Mouse (Mus musculus): ENCODE data around the gene Cgnl1.

DNA sequence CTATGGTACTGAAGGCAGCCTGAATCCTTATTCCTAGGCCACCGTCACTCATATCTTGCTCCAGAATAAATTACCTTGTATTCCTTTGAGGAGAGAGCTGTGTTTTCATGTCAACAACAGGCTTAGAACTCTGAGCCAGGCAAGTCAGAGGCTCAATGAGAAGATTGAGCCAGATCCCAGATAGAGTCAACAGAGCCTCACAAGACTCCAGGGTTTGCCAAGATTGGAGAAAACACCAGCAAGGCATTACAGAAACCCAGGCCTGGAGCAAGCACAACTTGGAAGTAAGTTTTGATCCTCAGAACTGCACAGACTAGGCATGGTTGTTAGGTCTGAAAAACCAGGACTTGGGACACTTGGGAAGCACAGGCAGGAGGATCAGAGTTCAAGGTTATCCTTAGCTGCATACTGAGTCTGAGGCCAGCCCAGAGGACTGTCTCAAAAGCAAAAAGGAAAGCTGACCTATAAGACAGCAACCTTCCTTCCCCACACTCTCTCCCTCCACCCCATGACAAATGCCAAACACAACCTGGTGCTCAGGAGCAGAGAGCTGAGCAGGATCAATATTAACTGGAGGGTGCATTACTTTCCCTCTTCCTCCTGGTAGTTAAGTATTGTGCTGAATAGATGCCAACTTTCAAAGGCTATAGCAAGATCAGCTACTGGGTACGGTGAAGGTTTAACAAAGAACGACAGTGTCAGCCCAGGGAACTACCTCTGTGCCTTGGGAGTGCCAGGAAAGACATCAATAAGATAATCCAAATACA is 34.0 kb downstream of the Cgnl1 start:
- TF ChIP-seq MAFK (IDR thresholded peaks at IDR 0.05; ENCODE audit: insufficient replicate concordance, low read length) (no peak), POLR2A (IDR thresholded peaks at IDR 0.05; ENCODE audit: low read depth, low read length) (no peak), CTCF (conservative IDR thresholded peaks at IDR 0.05 in 1 of 2, IDR thresholded peaks at IDR 0.05 in 1 of 2; ENCODE audit: low read depth in 2 of 2, low read length in 2 of 2) (no peak), NRF1 (IDR thresholded peaks at IDR 0.05; ENCODE audit: low read depth, low read length) (no peak), TBP (conservative IDR thresholded peaks at IDR 0.05; ENCODE audit: low read depth, low read length) (no peak), E2F4 (IDR thresholded peaks at IDR 0.05; ENCODE audit: insufficient replicate concordance, low read depth, low read length) (no peak), USF2 (conservative IDR thresholded peaks at IDR 0.05; ENCODE audit: low read depth, low read length) (no peak)
